In the genomic region with DNA sequence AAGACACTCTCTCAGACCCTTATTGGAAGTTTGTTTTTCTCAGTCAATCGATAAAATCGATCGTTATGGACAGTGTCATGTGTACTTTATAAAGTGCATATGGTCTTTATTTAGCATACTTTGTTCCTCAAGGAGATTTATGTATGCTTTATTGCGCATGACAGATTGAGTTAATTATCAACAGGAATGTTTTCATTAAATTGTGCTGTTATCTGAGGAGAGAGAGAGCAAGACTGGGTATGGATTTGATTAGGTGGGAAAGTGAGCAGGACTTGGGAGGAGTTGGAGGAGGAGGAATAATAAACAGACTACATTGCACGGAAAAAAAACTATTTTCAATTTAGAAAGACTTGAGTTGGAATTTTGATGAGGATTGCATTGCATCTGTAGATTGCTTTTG, we compare ENCODE assay signal across 16 mouse cellular contexts.
"Had no signal": no experiment of that assay in that cellular context is flagged by ENCODE, and none has a peak within 500 bp of the region (broad histone marks: within the 10 kb centered on the region; RNA-seq: fewer than 3 reads in every experiment).

No protein-coding gene starts in this region.

- H3K27me3 ChIP-seq: limb, embryonic 13.5 days; liver, embryonic 13.5 days; midbrain, embryonic 12.5 days; midbrain, embryonic 15.5 days; neural tube, embryonic 12.5 days; neural tube, embryonic 15.5 days; stomach, embryonic 15.5 days had no signal

- DNase-seq: kidney, adult 9 months; kidney, postnatal 14 days; kidney, postnatal 4 days; liver, embryonic 13.5 days; lung, embryonic 14.5 days; right cerebral cortex, postnatal 25 days; spleen, adult 18-20 months; thymus, postnatal 25 days had no signal

- H3K4me2 ChIP-seq: limb, embryonic 13.5 days; liver, embryonic 13.5 days; lung, embryonic 14.5 days; midbrain, embryonic 12.5 days; midbrain, embryonic 15.5 days; neural tube, embryonic 12.5 days; neural tube, embryonic 15.5 days; stomach, embryonic 15.5 days had no signal

- H3K4me1 ChIP-seq: liver, embryonic 13.5 days; midbrain, embryonic 12.5 days; midbrain, embryonic 15.5 days; neural tube, embryonic 12.5 days; neural tube, embryonic 15.5 days; stomach, embryonic 15.5 days had no signal

- H3K4me3 ChIP-seq: limb, embryonic 13.5 days; liver, embryonic 13.5 days; midbrain, embryonic 12.5 days; midbrain, embryonic 15.5 days; neural tube, embryonic 12.5 days; neural tube, embryonic 15.5 days; stomach, embryonic 15.5 days had no signal

- H3K9ac ChIP-seq: limb, embryonic 13.5 days; liver, embryonic 13.5 days; lung, embryonic 14.5 days; midbrain, embryonic 12.5 days; midbrain, embryonic 15.5 days; neural tube, embryonic 12.5 days; neural tube, embryonic 15.5 days; stomach, embryonic 15.5 days had no signal

- ATAC-seq: lung, postnatal 0 days; midbrain, embryonic 15.5 days had no signal

- H3K27ac ChIP-seq: limb, embryonic 13.5 days; liver, embryonic 13.5 days; macrophage; midbrain, embryonic 12.5 days; midbrain, embryonic 15.5 days; neural tube, embryonic 12.5 days; neural tube, embryonic 15.5 days; stomach, embryonic 15.5 days had no signal

- H3K36me3 ChIP-seq: limb, embryonic 13.5 days; liver, embryonic 13.5 days; midbrain, embryonic 12.5 days; midbrain, embryonic 15.5 days; neural tube, embryonic 12.5 days; neural tube, embryonic 15.5 days; stomach, embryonic 15.5 days had no signal

- H3K9me3 ChIP-seq: limb, embryonic 13.5 days; liver, embryonic 13.5 days; midbrain, embryonic 12.5 days; midbrain, embryonic 15.5 days; neural tube, embryonic 12.5 days; neural tube, embryonic 15.5 days; stomach, embryonic 15.5 days had no signal
